Mouse (Mus musculus): ENCODE measurements around the gene Gm20388.

DNA sequence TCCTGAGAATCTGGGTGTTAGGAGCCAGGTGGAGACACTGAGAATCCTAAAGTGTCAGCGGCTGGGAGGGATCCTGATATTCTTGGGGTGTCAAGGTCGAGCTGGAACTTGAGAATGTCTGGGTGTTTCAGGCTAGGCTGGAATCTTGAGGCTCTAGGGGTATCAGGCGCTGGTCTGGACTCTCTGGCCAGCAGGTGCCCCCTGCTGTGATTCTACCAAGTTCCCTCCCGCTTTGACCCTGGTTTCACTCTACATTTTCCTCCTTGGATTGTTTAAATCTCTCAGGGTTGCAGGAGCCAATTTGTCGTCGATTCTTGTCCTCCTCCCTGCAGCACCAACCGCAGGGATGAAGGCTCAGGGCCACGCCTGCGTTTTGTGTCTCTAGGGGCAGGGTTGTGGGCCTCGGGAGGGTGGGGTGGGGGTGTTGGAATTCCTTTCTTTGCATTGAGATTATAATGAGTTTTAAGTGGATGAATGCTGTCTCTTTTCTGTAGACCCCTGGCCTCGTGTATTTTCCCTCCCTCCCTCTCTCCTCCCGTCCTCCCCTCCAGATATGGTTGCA is 3895.8 kb downstream of the Gm20388 start:
- TF ChIP-seq CTCF (IDR thresholded peaks at IDR 0.05; ENCODE audit: low read depth) (no peak; the same call in 1 of the 2 replicates), EP300 (optimal IDR thresholded peaks at IDR 0.05) (no peak)
